Mouse (Mus musculus) gastrocnemius, adult 2 months (tissue): Measurements from ENCODE around the gene Osbpl7. TPM values are rescaled to one million over a fixed set of nuclear protein-coding genes. Genes with fewer than 3 reads are reported as not detected.

ENCODE experiments used
- DNase-seq: peaks from one replicate; pipeline ENCODE4 v3.0.0; 2022
- H3K27ac ChIP-seq: fragments of 200-600 bp; 2 replicates; pipeline ENCODE4 v1.8.1; 2022; ENCODE audit warnings: mild to moderate bottlenecking
- H3K4me3 ChIP-seq: fragments of 200-600 bp; 2 replicates; pipeline ENCODE4 v1.8.1; 2022; ENCODE audit warnings: mild to moderate bottlenecking, moderate library complexity
- CTCF ChIP-seq: fragments of 200-600 bp; IDR thresholded peaks from 2 replicates; pipeline ENCODE4 v1.8.1; 2022; ENCODE audit warnings: antibody characterized with exemption, mild to moderate bottlenecking, moderate library complexity
- intact Hi-C: fragments of 180-260 bp; cut with DNase I; formaldehyde crosslinking; loops from one replicate; pipeline ENCODE4 v1.15.1; 2025
- total RNA-seq, 2 experiments: library from RNA; stranded (reverse); gene quantifications; 2 replicates each; pipeline ENCODE4 v1.2.3; 2021

Osbpl7 gene
- total RNA-seq, 2 experiments from 2014 or later: 2.2 to 4.3 TPM

- TF ChIP-seq CTCF: peak; percentile 37
- intact Hi-C loops: no loop called here
- no peak for DNase-seq
- Histone ChIP-seq H3K27ac (no peak overlapping the region), H3K4me3 (no peak overlapping the region)
Observed at GRCm38 (mm10) chr11:97045861-97046260, 4.6 kb upstream of the Osbpl7 start.

- intact Hi-C loops: no loop called here
- DNase-seq: no peak
- H3K27ac ChIP-seq: no peak overlapping the region
- no peak overlapping the region for H3K4me3 ChIP-seq
- TF ChIP-seq CTCF: no peak
Observed at GRCm38 (mm10) chr11:97048090-97048650, 2.3 kb upstream of the Osbpl7 start.

GRCm38 (mm10) chr11:97049492-97050085 lies 839 bp upstream of the Osbpl7 start:
- DNase-seq: no peak
- H3K4me3 ChIP-seq: no peak overlapping the region
- TF ChIP-seq CTCF: no peak
- H3K27ac ChIP-seq: peak overlapping the region; percentile 85; the same call in 1 of the 2 replicates
- intact Hi-C loops: no loop called here

- intact Hi-C loops: no loop called here
- no peak for DNase-seq
- no peak for TF ChIP-seq CTCF
- peak overlapping the region; percentile 75 for H3K4me3 ChIP-seq
- peak overlapping the region; percentile 85 for H3K27ac ChIP-seq
Observed at GRCm38 (mm10) chr11:97050944-97051586, 637 bp downstream of the Osbpl7 start.

GRCm38 (mm10) chr11:97052219-97052646 lies 1.8 kb downstream of the Osbpl7 start:
- intact Hi-C loops: no loop called here

GRCm38 (mm10) chr11:97063274-97063920 lies 13.0 kb downstream of the Osbpl7 start:
- H3K27ac ChIP-seq: no peak overlapping the region
- intact Hi-C loops: no loop called here
- no peak for DNase-seq
- H3K4me3 ChIP-seq: no peak overlapping the region
- no peak for TF ChIP-seq CTCF

More at GRCm38 (mm10) chr11:97052219-97052646, 1.8 kb downstream of the Osbpl7 start:
- no peak for TF ChIP-seq CTCF
- peak overlapping the region; percentile 75 for H3K4me3 ChIP-seq
- H3K27ac ChIP-seq: no peak overlapping the region
- no peak for DNase-seq

- Histone ChIP-seq H3K27ac (no peak overlapping the region), H3K4me3 (no peak overlapping the region)
- DNase-seq: no peak
- peak; percentile 30; the same call in 1 of the 2 replicates for TF ChIP-seq CTCF
- intact Hi-C loops: no loop called here
Observed at GRCm38 (mm10) chr11:97063921-97064295, 13.5 kb downstream of the Osbpl7 start.

- DNase-seq: no peak
- TF ChIP-seq CTCF: no peak
- intact Hi-C loops: no loop called here
- H3K4me3 ChIP-seq: no peak overlapping the region
- no peak overlapping the region for H3K27ac ChIP-seq
Observed at GRCm38 (mm10) chr11:97065538-97066295, 15.3 kb downstream of the Osbpl7 start.

- no peak for TF ChIP-seq CTCF
Observed at GRCm38 (mm10) chr11:97066656-97067360, 16.4 kb downstream of the Osbpl7 start.

GRCm38 (mm10) chr11:97069333-97069732 lies 18.9 kb downstream of the Osbpl7 start:
- no peak for DNase-seq
- intact Hi-C loops: no loop called here
- H3K4me3 ChIP-seq: no peak overlapping the region
- no peak overlapping the region for H3K27ac ChIP-seq
- TF ChIP-seq CTCF: no peak

More at GRCm38 (mm10) chr11:97066656-97067360, 16.4 kb downstream of the Osbpl7 start:
- intact Hi-C loops: no loop called here
- no peak for DNase-seq
- Histone ChIP-seq H3K27ac (no peak overlapping the region), H3K4me3 (no peak overlapping the region)

GRCm38 (mm10) chr11:97069770-97070169 lies 19.3 kb downstream of the Osbpl7 start:
- no peak for DNase-seq
- intact Hi-C loops: no loop called here
- no peak overlapping the region for H3K27ac ChIP-seq
- no peak overlapping the region for H3K4me3 ChIP-seq
- TF ChIP-seq CTCF: no peak

GRCm38 (mm10) chr11:97071129-97071528 lies 20.7 kb downstream of the Osbpl7 start:
- Histone ChIP-seq H3K4me3 (no peak overlapping the region), H3K27ac (peak overlapping the region; percentile 72)
- no peak for TF ChIP-seq CTCF
- DNase-seq: peak; percentile 63
- intact Hi-C loops: no loop called here
